Mouse (Mus musculus) liver, embryonic 18 days (tissue): ENCODE data around the gene Cramp1l. TPM values are rescaled to one million over a fixed set of nuclear protein-coding genes. Genes with fewer than 3 reads are reported as not detected.

ENCODE experiments used
- polyA plus RNA-seq: library from polyadenylated mRNA; depleted of rRNA; stranded (reverse); fragments of >200 nt; gene quantifications from 2 replicates; pipeline ENCODE4 v1.2.3, GENCODE M21; 2012; rRNA removed

Cramp1l gene
- polyA plus RNA-seq: 5.4 and 6.9 TPM in 2 replicates

GRCm38 (mm10) chr17:25015655-25016291 lies at the start of gene Cramp1l, which contains the start of gene Ift140:
Cramp1l (minus strand) TSS chr17:25015788.
Ift140 (plus strand) TSS chr17:25016085.

GRCm38 (mm10) chr17:24960135-24960851 lies 55.3 kb downstream of the Cramp1l start, which contains the start of gene Jpt2:
Jpt2 (minus strand) TSS chr17:24960689.

GRCm38 (mm10) chr17:24936259-24937237 lies 79.0 kb downstream of the Cramp1l start, which contains the start of gene Mapk8ip3:
Mapk8ip3 (minus strand) TSS chr17:24936977.

Other genes with a start within 250 kb of the Cramp1l start
- gene Meiob, start 211.5 kb downstream of the Cramp1l start, polyA plus RNA-seq: 0.49 and 0.74 TPM in 2 replicates
- gene Hagh, start 175.6 kb downstream of the Cramp1l start, polyA plus RNA-seq: 160 and 200 TPM in 2 replicates
- gene Fahd1, start 165.4 kb downstream of the Cramp1l start, polyA plus RNA-seq: 43.4 and 44.7 TPM in 2 replicates
- gene Igfals, start 149.8 kb downstream of the Cramp1l start, polyA plus RNA-seq: 12.4 and 15.1 TPM in 2 replicates
- 15.4 and 17.7 TPM in 2 replicates for gene Nubp2, start 129.4 kb downstream of the Cramp1l start, polyA plus RNA-seq
- 26.4 and 28.2 TPM in 2 replicates for gene Spsb3, start 129.1 kb downstream of the Cramp1l start, polyA plus RNA-seq
- 11.2 and 11.3 TPM in 2 replicates for gene Eme2, start 120.7 kb downstream of the Cramp1l start, polyA plus RNA-seq
- 52.2 and 58.3 TPM in 2 replicates for gene Mrps34, start 120.7 kb downstream of the Cramp1l start, polyA plus RNA-seq
- gene Nme3, start 119.3 kb downstream of the Cramp1l start, polyA plus RNA-seq: 32.3 and 35.5 TPM in 2 replicates
- 23.9 and 32.5 TPM in 2 replicates for gene Mapk8ip3, start 78.8 kb downstream of the Cramp1l start, polyA plus RNA-seq
- gene Jpt2, start 55.1 kb downstream of the Cramp1l start, polyA plus RNA-seq: 17.3 and 17.8 TPM in 2 replicates
- gene Ift140, start 297 bp upstream of the Cramp1l start, polyA plus RNA-seq: 36.6 and 39.0 TPM in 2 replicates
- gene Tmem204, start 67.8 kb upstream of the Cramp1l start, polyA plus RNA-seq: 7.5 and 8.0 TPM in 2 replicates
- 5.6 TPM in 2 replicates for gene Telo2, start 100.2 kb upstream of the Cramp1l start, polyA plus RNA-seq
- gene Ptx4, start 105.0 kb upstream of the Cramp1l start, polyA plus RNA-seq: not detected in 2 replicates
- gene Clcn7, start 117.6 kb upstream of the Cramp1l start, polyA plus RNA-seq: 6.5 and 7.2 TPM in 2 replicates
- gene Ccdc154, start 146.7 kb upstream of the Cramp1l start, polyA plus RNA-seq: not detected in 2 replicates
- gene Gm38655, start 159.7 kb upstream of the Cramp1l start, polyA plus RNA-seq: not detected in 2 replicates
- gene BC003965, start 168.8 kb upstream of the Cramp1l start, polyA plus RNA-seq: 11.2 and 12.5 TPM in 2 replicates
- 8.8 and 9.4 TPM in 2 replicates for gene Unkl, start 172.6 kb upstream of the Cramp1l start, polyA plus RNA-seq
- 13.8 and 14.6 TPM in 2 replicates for gene Gnptg, start 224.3 kb upstream of the Cramp1l start, polyA plus RNA-seq
- 12.0 and 12.2 TPM in 2 replicates for gene Tsr3, start 224.4 kb upstream of the Cramp1l start, polyA plus RNA-seq
- gene Baiap3, start 240.6 kb upstream of the Cramp1l start, polyA plus RNA-seq: 0.56 and 1.2 TPM in 2 replicates